Mouse (Mus musculus) C2C12 (cell line): ENCODE data around the gene Lyrm1.

Experiments used
- CEBPB ChIP-seq: IDR thresholded peaks from one replicate; pipeline ENCODE4 v1.6.1; 2011; ENCODE audit warnings: low read depth, mild to moderate bottlenecking, control low read depth, moderate library complexity
- CTCF ChIP-seq: IDR thresholded peaks from one replicate; pipeline ENCODE4 v1.5.1; 2011; ENCODE audit not compliant: control insufficient read depth, insufficient read depth, insufficient read length
- FOSL1 ChIP-seq: IDR thresholded peaks from one replicate; pipeline ENCODE4 v1.8.0; 2011; ENCODE audit warnings: mild to moderate bottlenecking, low read length; ENCODE audit not compliant: poor library complexity, insufficient read depth, severe bottlenecking
- MAX ChIP-seq: IDR thresholded peaks from one replicate; pipeline ENCODE4 v1.6.1; 2011; ENCODE audit warnings: mild to moderate bottlenecking, control low read depth
- MYOD1 ChIP-seq: IDR thresholded peaks from one replicate; pipeline ENCODE4 v1.6.1; 2011; ENCODE audit warnings: low read depth; ENCODE audit not compliant: control insufficient read depth, insufficient read length
- MYOG ChIP-seq: IDR thresholded peaks from one replicate; pipeline ENCODE4 v1.6.1; 2011; ENCODE audit not compliant: control insufficient read depth, insufficient read length; ENCODE audit errors: extremely low read depth
- USF1 ChIP-seq: IDR thresholded peaks from one replicate; pipeline ENCODE4 v1.6.1; 2011; ENCODE audit warnings: low read depth, mild to moderate bottlenecking, control low read depth, moderate library complexity

GRCm38 (mm10) chr7:119920457-119920856, 24.8 kb downstream of the Lyrm1 start:
- TF ChIP-seq MAX (no peak), CTCF (no peak), MYOG (no peak), USF1 (no peak), MYOD1 (no peak), CEBPB (no peak), FOSL1 (no peak)
